Mouse (Mus musculus): ENCODE measurements around the gene Tspan31. TPM values are rescaled to one million over a fixed set of nuclear protein-coding genes. Genes with fewer than 3 reads are reported as not detected.

Tspan31 gene
- polyA plus RNA-seq, 1 experiment = 81.6 TPM

GRCm38 (mm10) chr10:127030336-127031296, 39.4 kb downstream of the Tspan31 start, which contains the start of gene Tsfm:
Gene Tsfm (minus strand): TSS chr10:127030840.
- no peaks in the 10 kb centered on the region for H3K4me1 ChIP-seq (ENCODE audit: control insufficient read depth, insufficient read depth, low read length)
- TF ChIP-seq CTCF (IDR thresholded peaks at IDR 0.05; ENCODE audit: borderline replicate concordance, insufficient read depth, low read depth, low read length) (peak; percentile 97), POLR2A (IDR thresholded peaks at IDR 0.05; ENCODE audit: borderline replicate concordance, insufficient read depth, low read length) (peak; percentile 78)
- no peak within 1 kb of the TSS for H3K27ac ChIP-seq (ENCODE audit: insufficient read depth, low read length)
- peak; percentile 91 to 94 for DNase-seq
- H3K4me3 ChIP-seq (replicated peaks; ENCODE audit: insufficient read depth, low read depth, low read length) = peak within 1 kb of the TSS; percentile 75
- no peaks in the 10 kb centered on the region for H3K27me3 ChIP-seq (ENCODE audit: control insufficient read depth, insufficient read depth, low read length)
- 5% methylated on average over 56 of the region's 56 CpGs for WGBS

- no peaks in the 10 kb centered on the region for H3K4me1 ChIP-seq (ENCODE audit: control insufficient read depth, insufficient read depth, low read length)
- H3K27me3 ChIP-seq (ENCODE audit: control insufficient read depth, insufficient read depth, low read length) = no peaks in the 10 kb centered on the region
- H3K27ac ChIP-seq (ENCODE audit: insufficient read depth, low read length) = no peak overlapping the region
- H3K4me3 ChIP-seq (replicated peaks; ENCODE audit: insufficient read depth, low read depth, low read length) = no peak overlapping the region
- 67% methylated on average over 16 of the region's 16 CpGs for WGBS
- no peak for DNase-seq
- TF ChIP-seq POLR2A (IDR thresholded peaks at IDR 0.05; ENCODE audit: borderline replicate concordance, insufficient read depth, low read length) (no peak), CTCF (IDR thresholded peaks at IDR 0.05; ENCODE audit: borderline replicate concordance, insufficient read depth, low read depth, low read length) (no peak)
Observed at GRCm38 (mm10) chr10:127018422-127018821, 51.6 kb downstream of the Tspan31 start.

Other genes starting within 250 kb of the Tspan31 start
- gene Atp23, start 168.9 kb downstream of the Tspan31 start, polyA plus RNA-seq (2012; rRNA removed) = 10.2 and 10.4 TPM in 2 replicates
- gene Ctdsp2, start 91.5 kb downstream of the Tspan31 start, polyA plus RNA-seq (2012; rRNA removed) = 96.2 and 101 TPM in 2 replicates
- 0.33 and 0.54 TPM in 2 replicates for gene Avil, start 69.6 kb downstream of the Tspan31 start, polyA plus RNA-seq (2012; rRNA removed)
- 45.2 and 45.4 TPM in 2 replicates for gene Tsfm, start 39.4 kb downstream of the Tspan31 start, polyA plus RNA-seq (2012; rRNA removed)
- gene Mettl1, start 28.9 kb downstream of the Tspan31 start, polyA plus RNA-seq (2012; rRNA removed) = 10.7 and 11.8 TPM in 2 replicates
- gene Eef1akmt3, start 28.8 kb downstream of the Tspan31 start, polyA plus RNA-seq (2012; rRNA removed) = 0.13 TPM in 2 replicates
- 0.19 and 0.29 TPM in 2 replicates for gene Cyp27b1, start 22.0 kb downstream of the Tspan31 start, polyA plus RNA-seq (2012; rRNA removed)
- 11.8 TPM in 2 replicates for gene March9, start 10.1 kb downstream of the Tspan31 start, polyA plus RNA-seq (2012; rRNA removed)
- 141 and 143 TPM in 2 replicates for gene Cdk4, start 6.7 kb downstream of the Tspan31 start, polyA plus RNA-seq (2012; rRNA removed)
- 99.5 and 109 TPM in 2 replicates for gene Agap2, start 5.0 kb upstream of the Tspan31 start, polyA plus RNA-seq (2012; rRNA removed)
- 98.9 and 100 TPM in 2 replicates for gene Os9, start 50.9 kb upstream of the Tspan31 start, polyA plus RNA-seq (2012; rRNA removed)
- 81.9 and 83.6 TPM in 2 replicates for gene B4galnt1, start 95.0 kb upstream of the Tspan31 start, polyA plus RNA-seq (2012; rRNA removed)
- 3.1 and 3.3 TPM in 2 replicates for gene Slc26a10, start 110.4 kb upstream of the Tspan31 start, polyA plus RNA-seq (2012; rRNA removed)
- 105 and 117 TPM in 2 replicates for gene Arhgef25, start 119.8 kb upstream of the Tspan31 start, polyA plus RNA-seq (2012; rRNA removed)
- 321 and 339 TPM in 2 replicates for gene Dtx3, start 125.5 kb upstream of the Tspan31 start, polyA plus RNA-seq (2012; rRNA removed)
- gene Pip4k2c, start 141.3 kb upstream of the Tspan31 start, polyA plus RNA-seq (2012; rRNA removed) = 58.8 and 64.1 TPM in 2 replicates
- gene Kif5a, start 193.1 kb upstream of the Tspan31 start, polyA plus RNA-seq (2012; rRNA removed) = 377 and 378 TPM in 2 replicates
- 322 and 328 TPM in 2 replicates for gene Dctn2, start 196.1 kb upstream of the Tspan31 start, polyA plus RNA-seq (2012; rRNA removed)
- 47.8 and 51.8 TPM in 2 replicates for gene Mbd6, start 218.8 kb upstream of the Tspan31 start, polyA plus RNA-seq (2012; rRNA removed)
- 81.6 and 87.4 TPM in 2 replicates for gene Mars, start 241.5 kb upstream of the Tspan31 start, polyA plus RNA-seq (2012; rRNA removed)

Measured in cerebellum, adult 2 months (tissue).